Mouse (Mus musculus): ENCODE measurements at regions not wholly inside any gene's neighbourhood (a gene's known extent, or its start where the extent isn't known, plus 50 kb on each side); places are given as distances from the start of the nearest gene placed in this dataset.

- Histone ChIP-seq H3K4me3 (ENCODE audit: control insufficient read depth in 1 of 2, insufficient read depth in 1 of 2, low read depth in 1 of 2, low read length in 2 of 2) (no peak overlapping the region), H3K4me1 (ENCODE audit: control insufficient read depth in 2 of 2, insufficient read depth in 2 of 2, low read length in 2 of 2) (no peaks in the 10 kb centered on the region), H3K9ac (ENCODE audit: low read length) (no peak overlapping the region), H3K36me3 (ENCODE audit: control insufficient read depth, insufficient read depth, low read length) (no peaks in the 10 kb centered on the region), H3K27me3 (ENCODE audit: control insufficient read depth, insufficient read depth, low read length) (no peaks in the 10 kb centered on the region), H3K9me3 (ENCODE audit: control insufficient read depth, low read length) (no peaks in the 10 kb centered on the region), H3K4me2 (ENCODE audit: low read length) (no peak overlapping the region), H3K27ac (replicated peaks in 1 of 2; ENCODE audit: control insufficient read depth in 1 of 2, insufficient read depth in 1 of 2, low read depth in 2 of 2, low read length in 2 of 2) (no peak overlapping the region)
- no peak for ATAC-seq (ENCODE audit: insufficient number of reproducible peaks, insufficient read depth, low FRiP score, low read depth)
- 73% methylated on average over 3 of the region's 3 CpGs for WGBS
These were observed 1414.8 kb downstream of the Slc22a22 start for GRCm38 (mm10) chr15:56062576-56062975.

- no peak overlapping the region for H3K27ac ChIP-seq (replicated peaks in 1 of 2; ENCODE audit: control insufficient read depth in 1 of 2, insufficient read depth in 1 of 2, low read depth in 2 of 2, low read length in 2 of 2)
- no peak overlapping the region for H3K4me3 ChIP-seq (ENCODE audit: control insufficient read depth in 1 of 2, insufficient read depth in 1 of 2, low read depth in 1 of 2, low read length in 2 of 2)
- no peaks in the 10 kb centered on the region for H3K36me3 ChIP-seq (ENCODE audit: control insufficient read depth, insufficient read depth, low read length)
- ATAC-seq (ENCODE audit: insufficient number of reproducible peaks, insufficient read depth, low FRiP score, low read depth) = no peak
- H3K4me2 ChIP-seq (ENCODE audit: low read length) = no peak overlapping the region
- H3K27me3 ChIP-seq (ENCODE audit: control insufficient read depth, insufficient read depth, low read length) = no peaks in the 10 kb centered on the region
- H3K9me3 ChIP-seq (ENCODE audit: control insufficient read depth, low read length) = no peaks in the 10 kb centered on the region
- no peak overlapping the region for H3K9ac ChIP-seq (ENCODE audit: low read length)
- 61% methylated on average over 4 of the region's 4 CpGs for WGBS
- H3K4me1 ChIP-seq (ENCODE audit: control insufficient read depth in 2 of 2, insufficient read depth in 2 of 2, low read length in 2 of 2) = no peaks in the 10 kb centered on the region
These were observed 1416.1 kb downstream of the Slc22a22 start for GRCm38 (mm10) chr15:56061326-56061725.

DNA sequence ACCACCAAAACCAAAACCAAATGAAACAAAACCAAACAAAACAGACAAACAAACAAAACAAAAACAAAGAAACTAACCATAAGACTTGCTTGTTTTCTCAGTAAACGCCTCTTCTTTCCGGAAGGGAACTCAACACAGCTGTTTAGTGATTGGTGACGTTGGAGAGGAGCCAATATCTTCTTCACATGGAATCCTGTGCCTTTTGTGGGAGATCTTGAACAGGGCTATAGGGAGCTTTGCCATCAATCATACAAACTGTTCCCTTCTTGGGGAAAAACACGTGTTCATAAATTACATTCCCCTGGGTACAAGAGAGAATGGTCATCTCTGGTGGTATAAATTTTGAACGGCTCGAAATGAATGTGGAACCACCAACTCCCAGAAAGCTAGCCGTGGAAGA lies 1426.7 kb downstream of the Slc22a22 start:
- no peak overlapping the region for H3K4me3 ChIP-seq (ENCODE audit: control insufficient read depth in 1 of 2, insufficient read depth in 1 of 2, low read depth in 1 of 2, low read length in 2 of 2)
- H3K4me2 ChIP-seq (ENCODE audit: low read length) = no peak overlapping the region
- no peak for ATAC-seq (ENCODE audit: insufficient number of reproducible peaks, insufficient read depth, low FRiP score, low read depth)
- no peaks in the 10 kb centered on the region for H3K36me3 ChIP-seq (ENCODE audit: control insufficient read depth, insufficient read depth, low read length)
- H3K27ac ChIP-seq (replicated peaks in 1 of 2; ENCODE audit: control insufficient read depth in 1 of 2, insufficient read depth in 1 of 2, low read depth in 2 of 2, low read length in 2 of 2) = no peak overlapping the region
- WGBS = 58% methylated on average over 7 of the region's 7 CpGs
- no peak overlapping the region for H3K9ac ChIP-seq (ENCODE audit: low read length)
- H3K9me3 ChIP-seq (ENCODE audit: control insufficient read depth, low read length) = no peaks in the 10 kb centered on the region
- no peaks in the 10 kb centered on the region for H3K4me1 ChIP-seq (ENCODE audit: control insufficient read depth in 2 of 2, insufficient read depth in 2 of 2, low read length in 2 of 2)
- no peaks in the 10 kb centered on the region for H3K27me3 ChIP-seq (ENCODE audit: control insufficient read depth, insufficient read depth, low read length)

- Histone ChIP-seq H3K4me1 (ENCODE audit: control insufficient read depth in 2 of 2, insufficient read depth in 2 of 2, low read length in 2 of 2) (peaks cover 3 to 6% of the 10 kb centered on the region in 2 experiments; a peak in 3 of 4 replicates), H3K27ac (replicated peaks in 1 of 2; ENCODE audit: control insufficient read depth in 1 of 2, insufficient read depth in 1 of 2, low read depth in 2 of 2, low read length in 2 of 2) (no peak overlapping the region), H3K36me3 (ENCODE audit: control insufficient read depth, insufficient read depth, low read length) (no peaks in the 10 kb centered on the region), H3K9me3 (ENCODE audit: control insufficient read depth, low read length) (no peaks in the 10 kb centered on the region), H3K4me2 (ENCODE audit: low read length) (no peak overlapping the region), H3K27me3 (ENCODE audit: control insufficient read depth, insufficient read depth, low read length) (no peaks in the 10 kb centered on the region), H3K4me3 (ENCODE audit: control insufficient read depth in 1 of 2, insufficient read depth in 1 of 2, low read depth in 1 of 2, low read length in 2 of 2) (no peak overlapping the region), H3K9ac (ENCODE audit: low read length) (no peak overlapping the region)
- 69% methylated on average over 2 of the region's 2 CpGs for WGBS
- no peak for ATAC-seq (ENCODE audit: insufficient number of reproducible peaks, insufficient read depth, low FRiP score, low read depth)
These were observed 1429.6 kb downstream of the Slc22a22 start for GRCm38 (mm10) chr15:56047832-56048231.

GRCm38 (mm10) chr15:56046679-56047532 lies 1430.5 kb downstream of the Slc22a22 start:
- H3K9ac ChIP-seq (ENCODE audit: low read length) = peak overlapping the region; percentile 42; the same call in 1 of the 2 replicates
- 25% methylated on average over 16 of the region's 16 CpGs for WGBS

GRCm38 (mm10) chr15:56045510-56046245 lies 1431.7 kb downstream of the Slc22a22 start:
- H3K4me1 ChIP-seq (ENCODE audit: control insufficient read depth in 2 of 2, insufficient read depth in 2 of 2, low read length in 2 of 2) = peaks cover 3 to 6% of the 10 kb centered on the region in 2 experiments; a peak in 3 of 4 replicates
- no peak overlapping the region for H3K4me2 ChIP-seq (ENCODE audit: low read length)
- no peaks in the 10 kb centered on the region for H3K9me3 ChIP-seq (ENCODE audit: control insufficient read depth, low read length)
- H3K9ac ChIP-seq (ENCODE audit: low read length) = no peak overlapping the region
- H3K4me3 ChIP-seq (ENCODE audit: control insufficient read depth in 1 of 2, insufficient read depth in 1 of 2, low read depth in 1 of 2, low read length in 2 of 2) = no peak overlapping the region
- no peak overlapping the region for H3K27ac ChIP-seq (replicated peaks in 1 of 2; ENCODE audit: control insufficient read depth in 1 of 2, insufficient read depth in 1 of 2, low read depth in 2 of 2, low read length in 2 of 2)
- 79% methylated on average over 10 of the region's 10 CpGs for WGBS
- no peaks in the 10 kb centered on the region for H3K27me3 ChIP-seq (ENCODE audit: control insufficient read depth, insufficient read depth, low read length)
- ATAC-seq (ENCODE audit: insufficient number of reproducible peaks, insufficient read depth, low FRiP score, low read depth) = no peak
- no peaks in the 10 kb centered on the region for H3K36me3 ChIP-seq (ENCODE audit: control insufficient read depth, insufficient read depth, low read length)

More at GRCm38 (mm10) chr15:56046679-56047532, 1430.5 kb downstream of the Slc22a22 start:
- no peak for ATAC-seq (ENCODE audit: insufficient number of reproducible peaks, insufficient read depth, low FRiP score, low read depth)
- peak overlapping the region; percentile 24 to 36; a peak in 3 of 4 replicates for H3K4me3 ChIP-seq (ENCODE audit: control insufficient read depth in 1 of 2, insufficient read depth in 1 of 2, low read depth in 1 of 2, low read length in 2 of 2)
- no peak overlapping the region for H3K27ac ChIP-seq (replicated peaks in 1 of 2; ENCODE audit: control insufficient read depth in 1 of 2, insufficient read depth in 1 of 2, low read depth in 2 of 2, low read length in 2 of 2)
- peaks cover 3 to 6% of the 10 kb centered on the region in 2 experiments; a peak in 3 of 4 replicates for H3K4me1 ChIP-seq (ENCODE audit: control insufficient read depth in 2 of 2, insufficient read depth in 2 of 2, low read length in 2 of 2)
- no peaks in the 10 kb centered on the region for H3K27me3 ChIP-seq (ENCODE audit: control insufficient read depth, insufficient read depth, low read length)
- H3K4me2 ChIP-seq (ENCODE audit: low read length) = peak overlapping the region; percentile 58
- H3K36me3 ChIP-seq (ENCODE audit: control insufficient read depth, insufficient read depth, low read length) = no peaks in the 10 kb centered on the region
- no peaks in the 10 kb centered on the region for H3K9me3 ChIP-seq (ENCODE audit: control insufficient read depth, low read length)

GRCm38 (mm10) chr15:56043282-56043681 lies 1434.1 kb downstream of the Slc22a22 start:
- peak overlapping the region; percentile 59 to 62 for H3K27ac ChIP-seq (replicated peaks in 1 of 2; ENCODE audit: control insufficient read depth in 1 of 2, insufficient read depth in 1 of 2, low read depth in 2 of 2, low read length in 2 of 2)
- no peaks in the 10 kb centered on the region for H3K36me3 ChIP-seq (ENCODE audit: control insufficient read depth, insufficient read depth, low read length)
- H3K27me3 ChIP-seq (ENCODE audit: control insufficient read depth, insufficient read depth, low read length) = no peaks in the 10 kb centered on the region
- WGBS = 19% methylated on average over 4 of the region's 4 CpGs
- no peak overlapping the region for H3K9ac ChIP-seq (ENCODE audit: low read length)
- H3K4me3 ChIP-seq (ENCODE audit: control insufficient read depth in 1 of 2, insufficient read depth in 1 of 2, low read depth in 1 of 2, low read length in 2 of 2) = no peak overlapping the region
- peaks cover 3 to 6% of the 10 kb centered on the region in 2 experiments; a peak in 3 of 4 replicates for H3K4me1 ChIP-seq (ENCODE audit: control insufficient read depth in 2 of 2, insufficient read depth in 2 of 2, low read length in 2 of 2)
- peak overlapping the region; percentile 16; the same call in 1 of the 2 replicates for H3K4me2 ChIP-seq (ENCODE audit: low read length)
- peaks cover 4% of the 10 kb centered on the region for H3K9me3 ChIP-seq (ENCODE audit: control insufficient read depth, low read length)
- 0 out of 2 replicates have a peak, but pooled peaks have one; percentile 64 for ATAC-seq (ENCODE audit: insufficient number of reproducible peaks, insufficient read depth, low FRiP score, low read depth)
